Mouse (Mus musculus) CH12.LX (cell line): ENCODE results near the gene Ccdc47.

Source experiments
- CTCF ChIP-seq, 2 experiments: IDR thresholded peaks in 1 of 2; conservative IDR thresholded peaks in 1 of 2; 2 replicates each; pipeline ENCODE4 v1.5.1; 2011 to 2012; ENCODE audit warnings: low read depth in 2 of 2, low read length in 2 of 2, improper control_type of control experiment in 1 of 2, inconsistent platforms in 1 of 2, mild to moderate bottlenecking in 1 of 2, moderate library complexity in 1 of 2
- POLR2A ChIP-seq: IDR thresholded peaks from 2 replicates; pipeline ENCODE4 v1.6.1; 2011; ENCODE audit warnings: low read depth, mild to moderate bottlenecking, improper control_type of control experiment, low read length

DNA sequence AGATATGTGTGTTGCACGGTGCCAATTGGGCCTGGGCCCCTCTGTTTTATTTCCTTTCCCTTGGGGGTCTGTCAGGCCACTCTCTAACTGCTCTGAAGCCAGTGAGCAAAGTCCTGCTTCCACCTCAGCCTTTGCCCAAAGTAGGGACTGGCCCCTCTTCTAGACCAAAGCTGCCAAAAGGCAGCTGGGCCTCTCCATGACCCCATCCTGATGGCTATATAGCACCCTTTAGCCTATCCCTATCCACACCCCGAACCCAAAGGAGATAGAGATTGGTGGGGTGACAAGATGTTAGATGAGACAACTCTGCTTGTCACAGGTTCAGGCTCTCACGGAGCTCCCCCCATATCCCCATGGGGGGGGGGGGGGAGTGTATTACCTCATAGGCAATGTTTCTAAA, 60.4 kb downstream of the Ccdc47 start:
- TF ChIP-seq POLR2A, result no peak; the same call in 1 of the 2 replicates
- no peak for TF ChIP-seq CTCF (conservative IDR thresholded peaks at IDR 0.05 in 1 of 2, IDR thresholded peaks at IDR 0.05 in 1 of 2; ENCODE audit: low read depth in 2 of 2, low read length in 2 of 2)
